ENCODE assay signal across 9 mouse cellular contexts in the genomic region with DNA sequence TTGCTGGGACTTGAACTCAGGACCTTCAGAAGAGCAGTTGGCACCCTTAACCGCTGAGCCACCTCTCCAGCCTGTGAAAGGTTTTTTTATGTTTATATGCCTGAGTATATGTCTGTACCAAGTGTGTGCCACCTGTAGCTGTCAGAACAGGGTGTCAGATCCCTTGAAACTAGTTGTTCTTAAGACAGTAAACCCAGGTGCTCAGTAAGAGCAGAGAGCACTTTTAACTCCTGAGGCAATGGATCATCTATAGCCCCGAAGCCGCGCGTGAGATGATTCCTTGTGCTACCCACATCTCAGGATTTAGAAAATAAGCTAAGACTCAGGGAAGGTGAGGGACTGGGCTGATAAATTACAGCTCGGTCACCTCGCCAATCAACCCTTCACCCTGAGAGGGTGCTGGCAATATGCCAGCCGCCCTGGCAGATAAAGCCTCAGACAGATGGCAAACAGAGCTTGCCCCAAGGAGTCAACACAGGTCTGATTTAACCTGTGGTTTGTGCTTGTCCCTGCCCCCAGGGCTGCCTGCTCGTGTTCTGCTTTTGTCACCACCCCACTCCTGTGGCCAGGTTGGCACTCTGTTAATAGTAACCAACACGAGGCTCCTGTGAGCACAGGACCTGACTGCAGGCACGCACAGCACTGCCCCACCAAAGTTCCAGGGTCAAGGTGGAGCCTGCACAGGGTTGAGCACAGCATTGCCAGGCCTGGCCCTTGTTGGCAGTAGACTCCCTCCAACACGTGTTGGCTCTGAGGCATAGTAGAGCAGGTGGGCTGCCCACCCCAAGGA. TPM values are rescaled to one million over a fixed set of nuclear protein-coding genes. Genes with fewer than 3 reads are reported as not detected.
A peak's percentile ranks its signal among the peaks of the same experiment; 100 is the strongest.
DNase-seq lines count a peak whose midpoint lies in the region; ATAC-seq lines count a peak whose summit lies in the region.
"Had no signal": no experiment of that assay in that cellular context is flagged by ENCODE, and none has a peak within 500 bp of the region (broad histone marks: within the 10 kb centered on the region; RNA-seq: fewer than 3 reads in every experiment).

No protein-coding gene starts in this region.

- peaks cover 18% of the 10 kb centered on the region; the same call in 1 of the 2 replicates for H3K4me1 ChIP-seq in hindbrain, embryonic 15.5 days (replicated peaks)
- peaks cover 15% of the 10 kb centered on the region; the same call in 1 of the 2 replicates for H3K4me1 ChIP-seq in hindbrain, embryonic 10.5 days (replicated peaks)
- peaks cover 13% of the 10 kb centered on the region for H3K4me1 ChIP-seq in heart, embryonic 11.5 days (ENCODE audit: control insufficient read depth, insufficient read depth, low read length)
- 0 out of 2 replicates have a peak, but pooled peaks cover 11% of the 10 kb centered on the region for H3K4me1 ChIP-seq in midbrain, embryonic 15.5 days

- no peaks in the 10 kb centered on the region for H3K9me3 ChIP-seq in hindbrain, embryonic 15.5 days
- no peaks in the 10 kb centered on the region for H3K9me3 ChIP-seq in hindbrain, embryonic 10.5 days
- no peaks in the 10 kb centered on the region for H3K9me3 ChIP-seq in heart, embryonic 11.5 days (replicated peaks; ENCODE audit: control insufficient read depth, low read length)
- no peaks in the 10 kb centered on the region for H3K9me3 ChIP-seq in midbrain, embryonic 15.5 days

- WGBS in hindbrain, embryonic 15.5 days: 60% methylated on average over 12 of the region's 12 CpGs
- WGBS in hindbrain, embryonic 10.5 days: 81% methylated on average over 12 of the region's 12 CpGs
- WGBS in heart, embryonic 11.5 days (ENCODE audit: insufficient replicate concordance): 60% methylated on average over 12 of the region's 12 CpGs
- WGBS in midbrain, embryonic 15.5 days: 72% methylated on average over 12 of the region's 12 CpGs

- no peak overlapping the region for H3K9ac ChIP-seq in hindbrain, embryonic 15.5 days
- H3K9ac ChIP-seq in heart, embryonic 11.5 days (ENCODE audit: low read depth, low read length): no peak overlapping the region
- no peak overlapping the region for H3K9ac ChIP-seq in midbrain, embryonic 15.5 days
- H3K9ac ChIP-seq: liver, embryonic 14.5 days had no signal

- no peak overlapping the region for H3K4me2 ChIP-seq in hindbrain, embryonic 15.5 days
- no peak overlapping the region for H3K4me2 ChIP-seq in heart, embryonic 11.5 days
- no peak overlapping the region for H3K4me2 ChIP-seq in midbrain, embryonic 15.5 days

- H3K36me3 ChIP-seq in hindbrain, embryonic 15.5 days: peaks cover 56% of the 10 kb centered on the region
- H3K36me3 ChIP-seq in hindbrain, embryonic 10.5 days: peaks cover 69% of the 10 kb centered on the region
- peaks cover 42% of the 10 kb centered on the region for H3K36me3 ChIP-seq in heart, embryonic 11.5 days (ENCODE audit: control insufficient read depth, insufficient read depth, low read length)
- peaks cover 34% of the 10 kb centered on the region for H3K36me3 ChIP-seq in midbrain, embryonic 15.5 days (replicated peaks)

- 0 out of 2 replicates have a peak, but pooled peaks have one; percentile 20 for ATAC-seq in hindbrain, embryonic 15.5 days (ENCODE audit: low FRiP score, low read depth)
- ATAC-seq in heart, embryonic 11.5 days (replicated peaks; ENCODE audit: insufficient number of reproducible peaks, low FRiP score, low TSS enrichment): no peak
- ATAC-seq in midbrain, embryonic 15.5 days (replicated peaks): no peak

- H3K27me3 ChIP-seq in hindbrain, embryonic 15.5 days: no peaks in the 10 kb centered on the region
- H3K27me3 ChIP-seq in hindbrain, embryonic 10.5 days (ENCODE audit: insufficient read depth, poor library complexity, severe bottlenecking): no peaks in the 10 kb centered on the region
- no peaks in the 10 kb centered on the region for H3K27me3 ChIP-seq in heart, embryonic 11.5 days (ENCODE audit: control insufficient read depth, insufficient read depth, low read length)
- no peaks in the 10 kb centered on the region for H3K27me3 ChIP-seq in midbrain, embryonic 15.5 days (replicated peaks)

- no peak overlapping the region for H3K27ac ChIP-seq in hindbrain, embryonic 15.5 days (replicated peaks)
- H3K27ac ChIP-seq in hindbrain, embryonic 10.5 days: no peak overlapping the region
- peak overlapping the region; percentile 50; the same call in 1 of the 2 replicates for H3K27ac ChIP-seq in heart, embryonic 11.5 days (ENCODE audit: low read depth, low read length)
- H3K27ac ChIP-seq in midbrain, embryonic 15.5 days: peak overlapping the region; percentile 42; the same call in 1 of the 2 replicates
- H3K27ac ChIP-seq: liver, embryonic 14.5 days had no signal

- no peak overlapping the region for H3K4me3 ChIP-seq in hindbrain, embryonic 15.5 days
- no peak overlapping the region for H3K4me3 ChIP-seq in hindbrain, embryonic 10.5 days
- no peak overlapping the region for H3K4me3 ChIP-seq in heart, embryonic 11.5 days (ENCODE audit: low read depth, low read length)
- H3K4me3 ChIP-seq in midbrain, embryonic 15.5 days: no peak overlapping the region

- no peak for DNase-seq in hindbrain, embryonic 10.5 days (ENCODE audit: low spot score)
- DNase-seq in brain, adult 2 months (ENCODE audit: low read depth, low spot score): peak; percentile 87
- peak; percentile 77 to 93 for DNase-seq in kidney, postnatal 25 days
- DNase-seq in right cerebral cortex, adult 18-20 months: no peak
- no peak for DNase-seq in layer of hippocampus, postnatal 14 days (ENCODE audit: low spot score in 2 of 2)

RNA-seq across cellular contexts. Expression of a gene that starts 13.5 kb away (rescaled TPM):
- polyA plus RNA-seq in hindbrain, embryonic 15.5 days (2015; fragmentation: Nextera tagmentation; extraction: Ambion mirVana): 411 and 428 TPM in 2 replicates
- polyA plus RNA-seq in hindbrain, embryonic 10.5 days (2016; fragmentation: Nextera tagmentation; extraction: Ambion mirVana): 723 and 795 TPM in 2 replicates
- 420 and 433 TPM in 2 replicates for polyA plus RNA-seq in heart, embryonic 11.5 days (2014; fragmentation: Nextera tagmentation; extraction: Ambion mirVana)
- polyA plus RNA-seq in midbrain, embryonic 15.5 days (2015; fragmentation: Nextera tagmentation; extraction: Ambion mirVana): 429 and 442 TPM in 2 replicates
- 100 to 1,000 TPM; 127 to 160 TPM for total RNA-seq in layer of hippocampus, postnatal 14 days (2021)

RNA-seq across cellular contexts. Expression of a gene that starts 38.1 kb away (rescaled TPM):
- 83.0 and 88.0 TPM in 2 replicates for polyA plus RNA-seq in hindbrain, embryonic 15.5 days (2015; fragmentation: Nextera tagmentation; extraction: Ambion mirVana)
- polyA plus RNA-seq in hindbrain, embryonic 10.5 days (2016; fragmentation: Nextera tagmentation; extraction: Ambion mirVana): 131 and 133 TPM in 2 replicates
- polyA plus RNA-seq in heart, embryonic 11.5 days (2014; fragmentation: Nextera tagmentation; extraction: Ambion mirVana): 92.7 and 98.4 TPM in 2 replicates
- polyA plus RNA-seq in midbrain, embryonic 15.5 days (2015; fragmentation: Nextera tagmentation; extraction: Ambion mirVana): 99.7 and 105 TPM in 2 replicates
- total RNA-seq in layer of hippocampus, postnatal 14 days (2021): 10 to 100 TPM; 57.0 to 61.1 TPM

RNA-seq across cellular contexts. Expression of a gene that starts 44.8 kb away (rescaled TPM):
- polyA plus RNA-seq in hindbrain, embryonic 15.5 days (2015; fragmentation: Nextera tagmentation; extraction: Ambion mirVana): 109 and 115 TPM in 2 replicates
- polyA plus RNA-seq in hindbrain, embryonic 10.5 days (2016; fragmentation: Nextera tagmentation; extraction: Ambion mirVana): 29.9 and 36.0 TPM in 2 replicates
- 39.3 TPM in 2 replicates for polyA plus RNA-seq in heart, embryonic 11.5 days (2014; fragmentation: Nextera tagmentation; extraction: Ambion mirVana)
- 97.7 and 99.9 TPM in 2 replicates for polyA plus RNA-seq in midbrain, embryonic 15.5 days (2015; fragmentation: Nextera tagmentation; extraction: Ambion mirVana)
- 10 to 100 TPM; 24.9 to 26.0 TPM for total RNA-seq in layer of hippocampus, postnatal 14 days (2021)

Comparison
In these comparisons a context has a peak if more than half of its experiments do, and no peak if none do; other contexts are left out.
1. H3K27ac ChIP-seq: peak in heart, embryonic 11.5 days (single experiment) and midbrain, embryonic 15.5 days (single experiment); none in hindbrain, embryonic 15.5 days (single experiment) and hindbrain, embryonic 10.5 days (single experiment).
2. DNase-seq: peak in brain, adult 2 months (single experiment) and kidney, postnatal 25 days (2 of 2); none in hindbrain, embryonic 10.5 days (single experiment), right cerebral cortex, adult 18-20 months (single experiment) and layer of hippocampus, postnatal 14 days (0 of 2).